Mouse (Mus musculus) right cerebral cortex, postnatal 10 days (tissue): Measurements from ENCODE around the gene Ropn1l.

Experiments
- DNase-seq, 2 experiments: peaks; one replicate each; pipeline ENCODE4 v3.0.0; 2021; ENCODE audit warnings: low spot score in 2 of 2

Ropn1l gene

GRCm38 (mm10) chr15:31453098-31453916, at the start of gene Ropn1l:
Gene Ropn1l (minus strand): TSS chr15:31453737.
- DNase-seq = peak; percentile 94 to 95

- DNase-seq = no peak
Observed at GRCm38 (mm10) chr15:31502996-31503395, 49.5 kb upstream of the Ropn1l start.

GRCm38 (mm10) chr15:31502313-31502712, 48.8 kb upstream of the Ropn1l start:
- DNase-seq = no peak

- no peak for DNase-seq
Observed at GRCm38 (mm10) chr15:31494803-31495202, 41.3 kb upstream of the Ropn1l start.

- no peak for DNase-seq
Observed at GRCm38 (mm10) chr15:31494310-31494709, 40.8 kb upstream of the Ropn1l start.

- DNase-seq = no peak
Observed at GRCm38 (mm10) chr15:31487407-31487806, 33.9 kb upstream of the Ropn1l start.

GRCm38 (mm10) chr15:31476678-31477077, 23.1 kb upstream of the Ropn1l start:
- no peak for DNase-seq

GRCm38 (mm10) chr15:31472645-31473574, 19.4 kb upstream of the Ropn1l start:
- no peak for DNase-seq

- DNase-seq = no peak
Observed at GRCm38 (mm10) chr15:31471529-31471928, 18.0 kb upstream of the Ropn1l start.

- no peak for DNase-seq
Observed at GRCm38 (mm10) chr15:31469497-31469896, 16.0 kb upstream of the Ropn1l start.

- DNase-seq = no peak
Observed at GRCm38 (mm10) chr15:31468806-31469205, 15.3 kb upstream of the Ropn1l start.

- DNase-seq = no peak
Observed at GRCm38 (mm10) chr15:31466749-31467148, 13.2 kb upstream of the Ropn1l start.

- DNase-seq = no peak
Observed at GRCm38 (mm10) chr15:31466295-31466694, 12.8 kb upstream of the Ropn1l start.

GRCm38 (mm10) chr15:31465806-31466205, 12.3 kb upstream of the Ropn1l start:
- DNase-seq = no peak

GRCm38 (mm10) chr15:31460571-31460970, 7.0 kb upstream of the Ropn1l start:
- DNase-seq = no peak

- no peak for DNase-seq
Observed at GRCm38 (mm10) chr15:31458081-31458480, 4.5 kb upstream of the Ropn1l start.

- DNase-seq = no peak
Observed at GRCm38 (mm10) chr15:31456381-31456780, 2.8 kb upstream of the Ropn1l start.

- DNase-seq = no peak
Observed at GRCm38 (mm10) chr15:31454861-31455295, 1.3 kb upstream of the Ropn1l start.

- no peak for DNase-seq
Observed at GRCm38 (mm10) chr15:31454096-31454860, 741 bp upstream of the Ropn1l start.

GRCm38 (mm10) chr15:31452336-31453097, 1.0 kb downstream of the Ropn1l start:
- no peak for DNase-seq

GRCm38 (mm10) chr15:31449772-31450171, 3.8 kb downstream of the Ropn1l start:
- no peak for DNase-seq
